Mouse (Mus musculus) heart, embryonic 15.5 days (tissue): ENCODE data around the gene Kdf1. TPM values are rescaled to one million over a fixed set of nuclear protein-coding genes. Genes with fewer than 3 reads are reported as not detected.

Source experiments
- ATAC-seq: fragments of 200-750 bp; cut with Nextera tagmentation; replicated peaks from 2 replicates; pipeline ENCODE4 v1.8.0; 2017; ENCODE audit warnings: low read depth, moderate TSS enrichment; ENCODE audit not compliant: insufficient number of reproducible peaks, insufficient read depth, low FRiP score
- H3K27ac ChIP-seq: fragments of 300-500 bp; sonication (generic); 2 replicates; pipeline ENCODE4 v1.5.1; 2015; ENCODE audit warnings: mild to moderate bottlenecking, inconsistent platforms
- H3K27me3 ChIP-seq: fragments of 300-500 bp; sonication (generic); 2 replicates; pipeline ENCODE4 v1.6.1; 2015; ENCODE audit warnings: inconsistent platforms
- H3K36me3 ChIP-seq: fragments of 300-500 bp; sonication (generic); 2 replicates; pipeline ENCODE4 v1.6.1; 2015; ENCODE audit warnings: mild to moderate bottlenecking, inconsistent platforms
- H3K4me1 ChIP-seq: fragments of 300-500 bp; sonication (generic); replicated peaks from 2 replicates; pipeline ENCODE4 v1.6.1; 2015; ENCODE audit warnings: inconsistent platforms
- H3K4me2 ChIP-seq: fragments of 300-500 bp; sonication (generic); 2 replicates; pipeline ENCODE4 v1.6.1; 2015; ENCODE audit warnings: inconsistent platforms, mild to moderate bottlenecking, moderate library complexity
- H3K4me3 ChIP-seq: fragments of 300-500 bp; sonication (generic); 2 replicates; pipeline ENCODE4 v1.5.1; 2015; ENCODE audit warnings: mild to moderate bottlenecking, inconsistent platforms
- H3K9ac ChIP-seq: fragments of 300-500 bp; sonication (generic); 2 replicates; pipeline ENCODE4 v1.6.1; 2015; ENCODE audit warnings: mild to moderate bottlenecking, inconsistent platforms
- H3K9me3 ChIP-seq: fragments of 300-500 bp; sonication (generic); replicated peaks from 2 replicates; pipeline ENCODE4 v1.6.1; 2016; ENCODE audit warnings: inconsistent platforms
- WGBS: fragments of 180-500 bp; shearing (Covaris S2); methylation state at CpG from one replicate; pipeline ENCODE4 v1.1.7; 2015; ENCODE audit warnings: mixed read lengths; 5-methylcytosine and 5-hydroxymethylcytosine counted together
- polyA plus RNA-seq: library from polyadenylated mRNA; unstranded; fragments of >200 nt; fragmentation: Nextera tagmentation; extraction: Ambion mirVana; gene quantifications from 2 replicates; pipeline ENCODE4 v1.2.1, GENCODE M21; 2015

The Kdf1 gene
- polyA plus RNA-seq, 1 experiment from 2014 or later: 0.84 TPM

DNA sequence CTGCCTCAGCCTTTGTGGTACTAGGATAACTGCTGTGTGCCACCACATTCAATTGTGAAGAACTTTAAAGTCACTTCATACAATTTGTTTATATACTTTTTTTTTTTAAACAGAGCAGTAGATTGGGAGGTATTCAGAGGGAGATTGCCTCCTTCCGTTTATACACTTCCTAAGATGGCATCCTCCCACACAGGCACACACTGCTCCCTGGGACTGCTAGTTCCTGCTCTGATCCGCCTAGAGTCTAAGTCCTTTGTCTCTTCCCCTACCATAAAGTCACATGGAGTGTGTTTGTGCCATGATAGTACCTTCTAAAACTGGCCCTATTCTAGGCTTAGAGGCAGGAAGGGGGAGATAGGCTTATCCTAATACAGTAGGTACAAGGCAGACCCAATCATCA is 2.7 kb downstream of the Kdf1 start:
- Histone ChIP-seq H3K36me3 (no peaks in the 10 kb centered on the region), H3K9ac (no peak overlapping the region), H3K27me3 (peaks cover 38% of the 10 kb centered on the region), H3K27ac (no peak overlapping the region), H3K4me3 (no peak overlapping the region), H3K9me3 (no peaks in the 10 kb centered on the region), H3K4me1 (peaks cover 9% of the 10 kb centered on the region), H3K4me2 (no peak overlapping the region)
- 55% methylated on average over 2 of the region's 2 CpGs for WGBS
- ATAC-seq: no peak

DNA sequence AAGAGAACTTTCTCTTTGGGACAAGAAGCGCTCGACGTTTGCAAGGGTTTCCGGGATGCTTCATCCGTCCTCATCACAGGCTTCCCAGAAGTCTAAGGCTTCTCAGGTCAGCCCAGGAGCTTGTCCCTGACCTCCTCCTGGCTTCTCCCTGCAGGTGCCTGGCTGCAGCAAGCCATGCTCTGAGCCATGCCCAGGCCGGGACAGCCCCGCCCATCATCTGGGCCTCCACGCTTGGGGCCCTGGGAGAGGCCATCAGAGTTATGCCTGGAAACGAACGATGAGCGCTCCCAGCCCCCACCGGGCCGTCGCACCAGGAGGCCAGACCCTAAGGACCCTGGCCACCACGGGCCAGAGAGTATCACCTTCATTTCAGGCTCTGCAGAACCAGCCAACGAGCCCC is 9.0 kb downstream of the Kdf1 start:
- WGBS: 62% methylated on average over 16 of the region's 16 CpGs
- no peak overlapping the region for H3K9ac ChIP-seq
- no peaks in the 10 kb centered on the region for H3K4me1 ChIP-seq
- H3K9me3 ChIP-seq: no peaks in the 10 kb centered on the region
- H3K4me2 ChIP-seq: no peak overlapping the region
- no peak overlapping the region for H3K27ac ChIP-seq
- no peak overlapping the region for H3K4me3 ChIP-seq
- no peak for ATAC-seq
- H3K27me3 ChIP-seq: no peaks in the 10 kb centered on the region
- H3K36me3 ChIP-seq: peaks cover 26% of the 10 kb centered on the region

DNA sequence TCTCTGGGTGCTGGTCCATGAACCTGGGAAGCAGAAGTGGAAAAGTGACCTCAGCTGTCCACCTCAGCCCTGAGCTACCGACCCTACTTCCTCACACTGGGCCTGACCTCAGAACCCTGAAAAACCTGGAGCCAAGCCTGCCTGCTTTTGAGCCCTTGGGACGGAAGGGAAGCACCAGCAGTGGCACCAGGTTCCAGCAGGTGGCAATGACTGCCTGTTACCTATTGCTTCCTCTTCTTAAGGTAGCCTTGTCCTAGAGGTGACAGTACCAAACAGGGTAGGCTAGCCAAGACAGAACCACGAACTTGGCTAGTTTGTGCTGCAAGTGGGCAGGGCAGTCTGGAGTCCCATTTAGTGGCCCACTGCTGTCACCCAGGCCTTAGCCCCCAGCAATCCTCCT is 14.0 kb downstream of the Kdf1 start:
- no peaks in the 10 kb centered on the region for H3K27me3 ChIP-seq
- no peaks in the 10 kb centered on the region for H3K9me3 ChIP-seq
- no peak for ATAC-seq
- WGBS: 91% methylated on average over 3 of the region's 3 CpGs
- H3K9ac ChIP-seq: no peak overlapping the region
- H3K4me2 ChIP-seq: no peak overlapping the region
- H3K4me1 ChIP-seq: no peaks in the 10 kb centered on the region
- no peak overlapping the region for H3K4me3 ChIP-seq
- H3K36me3 ChIP-seq: peaks cover 66% of the 10 kb centered on the region
- H3K27ac ChIP-seq: no peak overlapping the region

DNA sequence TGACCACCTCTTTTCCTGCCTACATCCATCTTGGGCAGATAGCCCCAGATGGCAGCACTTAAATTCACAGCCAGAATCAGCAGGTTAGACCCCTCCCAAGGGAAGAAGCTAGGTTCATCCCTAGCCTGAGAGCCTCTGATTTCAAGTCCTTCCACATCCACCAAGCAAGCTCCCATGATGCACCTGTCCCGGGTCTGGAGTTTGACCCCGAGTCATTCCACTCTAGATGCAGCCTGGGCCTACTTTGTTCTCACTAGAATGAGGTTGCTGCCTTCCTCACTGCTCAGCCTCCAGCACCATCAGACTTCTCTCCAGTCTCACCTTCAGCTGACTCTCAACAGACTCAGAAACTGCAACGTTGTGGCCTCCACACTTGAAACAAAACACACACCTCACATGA is 17.3 kb downstream of the Kdf1 start:
- Histone ChIP-seq H3K4me1 (no peaks in the 10 kb centered on the region), H3K9ac (no peak overlapping the region), H3K27ac (no peak overlapping the region), H3K9me3 (no peaks in the 10 kb centered on the region), H3K36me3 (peaks cover 79% of the 10 kb centered on the region), H3K4me3 (no peak overlapping the region), H3K27me3 (no peaks in the 10 kb centered on the region), H3K4me2 (no peak overlapping the region)
- WGBS: 81% methylated on average over 3 of the region's 3 CpGs
- ATAC-seq: no peak

DNA sequence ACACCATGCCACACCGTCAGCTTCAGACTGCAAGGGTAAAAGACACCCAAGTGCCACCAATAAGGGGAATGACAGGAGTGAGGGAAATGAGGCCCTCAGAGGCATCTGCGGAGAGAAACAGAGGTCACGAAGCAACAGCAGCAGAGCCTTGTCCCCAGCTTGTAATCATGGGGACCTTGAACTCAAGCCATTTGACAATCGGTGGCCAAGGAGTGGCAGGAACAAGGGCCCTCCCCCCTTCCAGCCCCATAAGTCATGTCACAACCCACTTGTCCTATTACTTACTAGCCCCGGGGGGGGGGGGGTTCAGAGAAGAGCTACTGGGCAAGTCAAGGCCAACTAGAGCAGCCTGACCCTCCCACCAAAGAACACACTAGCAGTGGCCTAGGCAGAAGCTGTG is 17.9 kb downstream of the Kdf1 start:
- H3K27me3 ChIP-seq: no peaks in the 10 kb centered on the region
- no peak overlapping the region for H3K4me3 ChIP-seq
- peaks cover 77% of the 10 kb centered on the region for H3K36me3 ChIP-seq
- no peaks in the 10 kb centered on the region for H3K4me1 ChIP-seq
- no peak overlapping the region for H3K4me2 ChIP-seq
- no peak; the same call in 1 of the 2 replicates for ATAC-seq
- H3K27ac ChIP-seq: no peak overlapping the region
- no peaks in the 10 kb centered on the region for H3K9me3 ChIP-seq
- 93% methylated on average over 5 of the region's 5 CpGs for WGBS
- no peak overlapping the region for H3K9ac ChIP-seq

DNA sequence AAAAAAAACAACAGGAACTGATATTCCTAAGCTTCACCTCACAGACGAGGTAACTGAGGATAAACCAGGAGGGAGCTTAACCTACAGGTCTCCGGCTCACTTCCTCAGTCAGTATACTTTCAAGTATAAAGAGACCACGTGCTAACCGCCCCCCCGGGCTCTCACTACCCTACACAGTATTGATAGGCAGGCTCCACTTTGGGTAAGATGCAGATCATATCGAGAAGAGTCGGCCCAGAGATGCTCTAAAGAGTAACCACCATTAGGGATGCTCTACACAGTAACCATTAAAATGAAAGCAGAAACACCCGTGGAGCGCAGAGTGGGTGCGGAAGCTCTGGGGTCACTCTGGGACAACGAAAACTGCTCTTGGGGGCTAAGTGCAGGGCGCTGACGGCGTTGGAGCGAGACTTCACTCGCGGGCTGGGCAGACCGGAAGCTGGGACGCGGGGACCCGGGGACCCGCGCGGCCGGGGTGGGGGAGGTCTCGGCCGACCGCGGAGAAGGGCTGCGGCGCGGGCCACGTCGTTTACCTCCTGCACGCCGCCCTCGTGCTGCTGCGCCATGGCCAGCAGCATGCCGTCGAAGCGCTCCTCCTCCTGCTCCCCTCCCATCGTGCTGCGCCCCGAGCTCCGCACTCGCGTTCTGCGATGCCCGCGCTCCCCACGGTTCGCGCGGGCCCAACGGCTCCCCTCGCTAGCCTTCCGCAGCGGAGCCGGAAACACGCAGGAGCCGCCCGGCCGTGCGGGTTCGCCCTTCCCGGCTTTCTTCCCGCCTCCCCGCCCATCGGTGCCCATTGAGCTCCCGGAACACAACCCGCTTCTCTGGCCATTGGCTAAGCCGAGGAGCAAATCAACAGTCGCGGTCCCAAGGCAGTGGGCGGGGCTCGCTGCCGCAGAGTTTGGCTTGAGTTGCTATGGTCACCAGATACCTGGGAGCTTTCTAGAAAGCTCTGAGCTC is 26.8 kb downstream of the Kdf1 start, which contains the start of gene Nudc:
Gene Nudc (minus strand): TSS at position 725 of the 960 bp plus-strand sequence.
- WGBS: under 1% methylated on average over 74 of the region's 77 CpGs
- ATAC-seq: peak; percentile 98

DNA sequence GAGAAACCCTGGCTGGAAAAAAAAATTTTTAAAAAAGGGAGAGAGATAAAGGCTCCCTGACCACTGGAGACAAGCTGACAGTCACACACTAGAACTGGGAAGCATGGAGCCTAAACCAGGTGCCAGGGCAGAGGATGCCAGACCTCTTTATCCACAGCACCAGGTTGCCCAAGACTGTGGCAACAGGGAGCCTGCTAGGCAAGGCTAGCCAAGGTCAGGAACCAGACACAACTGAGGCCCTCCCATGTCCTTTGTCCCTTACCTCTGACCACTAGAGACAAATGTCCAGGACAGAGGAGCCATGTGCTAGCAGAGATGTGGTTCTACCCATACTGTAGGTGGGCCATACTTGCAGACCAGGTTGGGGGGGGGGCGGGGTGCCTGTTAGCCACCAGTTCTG is 33.3 kb downstream of the Kdf1 start:
- Histone ChIP-seq H3K4me1 (peaks cover 13% of the 10 kb centered on the region), H3K36me3 (no peaks in the 10 kb centered on the region), H3K4me2 (no peak overlapping the region), H3K9ac (no peak overlapping the region), H3K27me3 (peaks cover 7% of the 10 kb centered on the region; the same call in 1 of the 2 replicates), H3K4me3 (no peak overlapping the region), H3K9me3 (no peaks in the 10 kb centered on the region), H3K27ac (no peak overlapping the region)
- ATAC-seq: no peak
- WGBS: 67% methylated on average over 1 of the region's 1 CpGs

More for the DNA sequence above, 26.8 kb downstream of the Kdf1 start, which contains the start of gene Nudc:
- no peaks in the 10 kb centered on the region for H3K9me3 ChIP-seq
- peaks cover 13% of the 10 kb centered on the region; the same call in 1 of the 2 replicates for H3K36me3 ChIP-seq
- H3K27ac ChIP-seq: peak within 1 kb of the TSS; percentile 68
- peak within 1 kb of the TSS; percentile 82 for H3K4me2 ChIP-seq
- H3K4me1 ChIP-seq: peaks cover 14% of the 10 kb centered on the region
- no peaks in the 10 kb centered on the region for H3K27me3 ChIP-seq
- H3K4me3 ChIP-seq: peak within 1 kb of the TSS; percentile 85
- peak within 1 kb of the TSS; percentile 90 for H3K9ac ChIP-seq

DNA sequence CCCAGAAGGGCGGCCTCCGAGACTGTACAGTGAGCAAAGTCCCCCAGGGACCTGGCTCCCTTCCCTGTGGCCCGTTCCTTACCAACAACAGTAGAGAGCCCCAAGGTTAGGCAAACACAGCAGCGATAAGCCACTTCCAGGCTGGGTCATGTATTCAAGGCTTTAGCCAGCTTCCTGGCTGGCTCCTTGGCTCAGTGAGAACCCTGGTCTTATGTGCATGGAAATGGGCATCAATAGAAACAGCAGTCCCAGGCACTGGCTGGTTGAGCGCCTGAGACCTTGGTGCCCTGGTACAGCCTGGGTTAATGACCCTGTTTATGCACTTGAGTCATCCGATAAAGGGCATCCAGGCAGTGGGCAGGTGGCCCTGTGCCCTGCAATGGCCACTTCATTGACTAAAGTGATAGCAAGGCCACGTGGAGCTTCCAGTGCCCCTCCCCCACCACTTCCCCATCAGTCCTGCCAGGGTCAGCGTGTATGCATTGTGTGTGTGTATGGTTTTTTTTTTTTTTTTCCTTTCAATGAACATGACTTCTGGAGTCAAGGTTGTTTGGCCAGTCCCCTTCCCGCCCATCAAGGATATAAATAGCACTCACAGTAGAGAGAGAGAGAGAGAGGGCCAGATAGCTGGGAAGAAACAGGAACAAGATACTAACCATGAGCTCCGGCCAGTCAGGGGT is 34.1 kb downstream of the Kdf1 start, which contains the start of gene Nr0b2:
Gene Nr0b2 (plus strand): TSS at position 609 of the 680 bp plus-strand sequence.
- Histone ChIP-seq H3K4me3 (peak within 1 kb of the TSS; percentile 48), H3K27me3 (peaks cover 7% of the 10 kb centered on the region; the same call in 1 of the 2 replicates), H3K36me3 (no peaks in the 10 kb centered on the region), H3K4me1 (peaks cover 13% of the 10 kb centered on the region), H3K27ac (peak within 1 kb of the TSS; percentile 87), H3K4me2 (peak within 1 kb of the TSS; percentile 67), H3K9ac (peak within 1 kb of the TSS; percentile 64), H3K9me3 (no peaks in the 10 kb centered on the region)
- peak; percentile 76; the same call in 1 of the 2 replicates for ATAC-seq
- WGBS: 45% methylated on average over 10 of the region's 10 CpGs

DNA sequence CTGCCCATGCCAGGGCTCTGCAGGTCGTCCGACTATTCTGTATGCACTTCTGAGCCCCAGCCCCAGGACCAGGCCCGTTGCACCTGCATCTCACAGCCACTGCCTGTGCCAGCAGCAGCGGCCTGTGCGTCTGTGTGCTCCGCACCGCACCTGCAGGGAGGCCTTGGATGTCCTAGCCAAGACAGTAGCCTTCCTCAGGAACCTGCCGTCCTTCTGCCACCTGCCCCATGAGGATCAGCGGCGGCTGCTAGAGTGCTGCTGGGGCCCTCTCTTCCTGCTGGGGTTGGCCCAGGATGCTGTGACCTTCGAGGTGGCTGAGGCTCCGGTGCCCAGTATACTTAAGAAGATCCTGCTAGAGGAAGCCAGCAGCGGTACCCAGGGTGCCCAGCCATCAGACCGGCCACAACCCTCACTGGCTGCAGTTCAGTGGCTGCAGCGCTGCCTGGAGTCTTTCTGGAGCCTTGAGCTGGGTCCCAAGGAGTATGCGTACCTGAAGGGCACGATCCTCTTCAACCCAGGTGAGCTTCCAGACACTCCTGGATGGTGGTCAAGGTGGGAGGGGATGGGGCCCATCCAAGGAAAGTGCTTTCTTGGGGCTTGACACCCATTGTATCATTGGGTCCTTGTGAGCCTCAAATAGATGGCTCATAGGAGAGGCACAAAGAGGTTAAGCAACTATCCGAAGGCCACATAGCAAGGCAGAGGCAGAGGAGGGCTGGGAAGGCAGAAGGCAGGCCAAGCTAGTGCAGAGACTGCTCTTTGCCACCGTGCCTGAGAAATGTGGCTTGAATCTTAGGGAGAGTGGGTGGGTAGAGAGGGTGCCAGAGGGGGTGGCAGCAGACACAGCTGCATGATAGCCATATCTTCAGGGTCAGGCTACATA is 34.9 kb downstream of the Kdf1 start:
- Histone ChIP-seq H3K9me3 (no peaks in the 10 kb centered on the region), H3K4me3 (peak overlapping the region; percentile 48), H3K36me3 (no peaks in the 10 kb centered on the region), H3K27ac (peak overlapping the region; percentile 87), H3K4me2 (peak overlapping the region; percentile 67), H3K27me3 (peaks cover 7% of the 10 kb centered on the region; the same call in 1 of the 2 replicates), H3K9ac (peak overlapping the region; percentile 64), H3K4me1 (peaks cover 13% of the 10 kb centered on the region)
- 50% methylated on average over 19 of the region's 19 CpGs for WGBS
- no peak; the same call in 1 of the 2 replicates for ATAC-seq

DNA sequence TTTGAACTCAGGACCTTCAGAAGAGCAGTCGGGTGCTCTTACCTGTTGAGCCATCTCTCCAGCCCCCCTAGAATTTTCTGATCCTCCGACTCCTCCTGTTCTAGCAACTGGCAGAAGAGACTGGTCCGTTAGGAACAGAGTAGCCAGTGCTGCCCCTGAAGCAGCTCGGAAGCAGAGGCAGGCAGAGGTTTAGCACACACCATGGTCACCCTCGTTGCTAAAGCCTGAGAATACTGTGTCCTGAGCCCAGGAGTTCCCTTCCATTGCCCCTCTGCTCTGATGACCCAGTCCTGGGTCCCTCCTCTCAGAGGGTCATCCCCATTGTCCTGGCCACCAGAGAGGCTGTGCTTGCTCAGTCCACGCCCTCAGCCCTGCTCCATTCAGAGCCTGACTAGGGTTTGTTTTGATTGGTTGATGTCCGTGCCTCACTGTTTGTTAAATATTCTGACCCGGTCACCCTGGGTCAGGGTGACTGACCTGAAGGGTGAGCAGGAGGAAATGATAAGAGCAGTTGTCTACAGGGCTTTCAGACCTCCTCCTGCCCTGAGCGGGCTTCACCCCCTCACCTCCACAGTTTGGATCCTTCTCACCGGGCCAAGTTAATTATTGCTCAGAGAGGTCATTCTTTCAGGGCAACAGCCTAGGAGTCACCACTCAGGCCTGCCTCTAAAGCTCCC is 38.4 kb downstream of the Kdf1 start:
- no peak overlapping the region for H3K9ac ChIP-seq
- H3K4me3 ChIP-seq: no peak overlapping the region
- H3K27me3 ChIP-seq: no peaks in the 10 kb centered on the region
- peaks cover 13% of the 10 kb centered on the region for H3K4me1 ChIP-seq
- H3K9me3 ChIP-seq: no peaks in the 10 kb centered on the region
- no peak for ATAC-seq
- no peak overlapping the region for H3K27ac ChIP-seq
- H3K4me2 ChIP-seq: no peak overlapping the region
- no peaks in the 10 kb centered on the region for H3K36me3 ChIP-seq
- WGBS: 47% methylated on average over 10 of the region's 10 CpGs
